Mouse (Mus musculus): ENCODE measurements at regions not wholly inside any gene's neighbourhood (a gene's known extent, or its start where the extent isn't known, plus 50 kb on each side); places are given as distances from the start of the nearest gene placed in this dataset.

GRCm38 (mm10) chr13:99641386-99642165 is 125.2 kb upstream of the Map1b start:
- peak; percentile 60 for DNase-seq (ENCODE audit: low spot score)

- DNase-seq (ENCODE audit: low spot score) = no peak
Measured at GRCm38 (mm10) chr13:99632706-99633105, 116.4 kb upstream of the Map1b start.

- DNase-seq (ENCODE audit: low spot score) = no peak
Measured at GRCm38 (mm10) chr13:99630800-99631199, 114.5 kb upstream of the Map1b start.

GRCm38 (mm10) chr13:99630356-99630755 is 114.0 kb upstream of the Map1b start:
- no peak for DNase-seq (ENCODE audit: low spot score)

- no peak for DNase-seq (ENCODE audit: low spot score)
Measured at GRCm38 (mm10) chr13:99625196-99625595, 108.9 kb upstream of the Map1b start.

- DNase-seq (ENCODE audit: low spot score) = no peak
Measured at GRCm38 (mm10) chr13:99618332-99618731, 102.0 kb upstream of the Map1b start.

GRCm38 (mm10) chr13:99617457-99617856 is 101.1 kb upstream of the Map1b start:
- DNase-seq (ENCODE audit: low spot score) = no peak

- DNase-seq (ENCODE audit: low spot score) = peak; percentile 25
Measured at GRCm38 (mm10) chr13:99611715-99612494, 95.6 kb upstream of the Map1b start.

GRCm38 (mm10) chr13:99610498-99610897 is 94.2 kb upstream of the Map1b start:
- no peak for DNase-seq (ENCODE audit: low spot score)

- no peak for DNase-seq (ENCODE audit: low spot score)
Measured at GRCm38 (mm10) chr13:99609151-99610146, 93.1 kb upstream of the Map1b start.

- no peak for DNase-seq (ENCODE audit: low spot score)
Measured at GRCm38 (mm10) chr13:99608591-99608990, 92.3 kb upstream of the Map1b start.

GRCm38 (mm10) chr13:99607208-99607607 is 90.9 kb upstream of the Map1b start:
- DNase-seq (ENCODE audit: low spot score) = no peak

GRCm38 (mm10) chr13:99606606-99606990 is 90.3 kb upstream of the Map1b start:
- DNase-seq (ENCODE audit: low spot score) = no peak

- DNase-seq (ENCODE audit: low spot score) = no peak
Measured at GRCm38 (mm10) chr13:99605866-99606605, 89.7 kb upstream of the Map1b start.

GRCm38 (mm10) chr13:99597891-99598290 is 81.6 kb upstream of the Map1b start:
- no peak for DNase-seq (ENCODE audit: low spot score)

GRCm38 (mm10) chr13:99593846-99594813 is 77.8 kb upstream of the Map1b start:
- no peak for DNase-seq (ENCODE audit: low spot score)

GRCm38 (mm10) chr13:99593243-99593635 is 76.9 kb upstream of the Map1b start:
- no peak for DNase-seq (ENCODE audit: low spot score)

GRCm38 (mm10) chr13:99592596-99593242 is 76.4 kb upstream of the Map1b start:
- peak; percentile 45 for DNase-seq (ENCODE audit: low spot score)

GRCm38 (mm10) chr13:99588646-99589045 is 72.3 kb upstream of the Map1b start:
- no peak for DNase-seq (ENCODE audit: low spot score)

- DNase-seq (ENCODE audit: low spot score) = no peak
Measured at GRCm38 (mm10) chr13:99583841-99584240, 67.5 kb upstream of the Map1b start.

All from layer of hippocampus, adult 11-12 months (tissue).